Mouse (Mus musculus): ENCODE measurements at regions not wholly inside any gene's neighbourhood (a gene's known extent, or its start where the extent isn't known, plus 50 kb on each side); places are given as distances from the start of the nearest gene placed in this dataset.

- TF ChIP-seq POLR2A (IDR thresholded peaks at IDR 0.05; ENCODE audit: borderline replicate concordance, extremely low read depth, low read depth, low read length) = no peak
- no peak for TF ChIP-seq CTCF (IDR thresholded peaks at IDR 0.05; ENCODE audit: insufficient read depth, low read length)
Measured at GRCm38 (mm10) chr14:24644117-24644808, 157.3 kb downstream of the Rps24 start.

All from lung, adult 2 months (tissue).